Mouse (Mus musculus): ENCODE measurements at regions not wholly inside any gene's neighbourhood (a gene's known extent, or its start where the extent isn't known, plus 50 kb on each side); places are given as distances from the start of the nearest gene placed in this dataset.
A peak's percentile ranks its signal among the peaks of the same experiment; 100 is the strongest.

DNA sequence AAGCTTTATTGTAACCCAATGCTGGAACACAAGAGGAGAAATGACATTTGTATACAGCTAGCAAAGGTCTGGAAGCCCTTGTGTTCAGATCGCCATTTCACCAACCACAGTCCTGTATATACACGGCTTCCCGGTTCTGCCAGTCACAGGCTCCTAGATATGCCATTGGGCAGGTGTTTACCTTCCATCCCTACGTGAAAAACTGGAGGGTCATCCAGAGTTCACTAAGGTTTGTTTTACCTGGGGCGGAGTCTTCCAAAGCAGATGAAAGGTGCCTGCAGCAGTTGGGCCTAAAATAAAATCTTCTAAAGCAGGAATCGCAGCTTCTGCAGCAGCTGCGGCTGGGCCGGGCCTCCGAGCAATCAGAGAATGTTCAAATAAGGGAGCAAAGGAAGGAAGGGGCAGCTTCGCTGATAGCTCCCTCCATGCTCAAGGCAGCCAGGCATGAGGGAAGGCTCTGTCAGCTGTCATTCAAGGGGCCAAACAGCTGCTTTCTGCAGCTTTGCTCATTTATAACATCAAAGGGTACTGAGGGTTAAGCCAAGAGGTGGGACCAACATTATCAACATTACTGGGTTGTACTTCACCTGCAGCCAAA, 81.7 kb upstream of the Hmga2 start:
- Histone ChIP-seq H3K4me3 (ENCODE audit: insufficient read depth, low read depth, low read length) (no peak overlapping the region), H3K27ac (ENCODE audit: insufficient read depth, low read depth, low read length) (no peak overlapping the region), H3K4me1 (ENCODE audit: control insufficient read depth, insufficient read depth, low read length) (peaks cover 3% of the 10 kb centered on the region)
- WGBS, result 88% methylated on average over 10 of the region's 10 CpGs
- TF ChIP-seq POLR2A (IDR thresholded peaks at IDR 0.05; ENCODE audit: insufficient read depth, low read depth, low read length) (no peak), CTCF (IDR thresholded peaks at IDR 0.05; ENCODE audit: insufficient read depth, low read depth, low read length) (no peak)

DNA sequence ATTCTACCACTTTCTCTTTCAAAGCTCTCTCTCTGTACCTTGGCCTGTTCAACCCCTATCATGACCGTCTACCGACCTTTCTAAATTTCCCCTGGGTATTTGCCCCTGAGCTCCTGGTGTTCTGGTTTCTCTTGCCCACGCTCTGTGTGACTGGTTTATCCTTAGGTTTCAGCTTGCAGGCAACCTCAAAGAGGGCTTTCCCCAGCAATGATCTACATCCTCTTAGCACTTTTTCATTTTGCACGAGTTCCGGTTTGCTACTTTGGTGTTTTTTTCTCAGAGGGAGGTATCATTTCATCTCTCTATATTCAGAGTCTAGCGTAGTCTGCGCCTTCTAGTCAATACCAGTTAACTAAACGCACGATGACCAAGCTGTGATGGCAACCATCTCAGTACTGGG, 79.8 kb upstream of the Hmga2 start:
- TF ChIP-seq CTCF (IDR thresholded peaks at IDR 0.05; ENCODE audit: insufficient read depth, low read depth, low read length) (no peak), POLR2A (IDR thresholded peaks at IDR 0.05; ENCODE audit: insufficient read depth, low read depth, low read length) (no peak)
- WGBS, result 94% methylated on average over 9 of the region's 9 CpGs
- Histone ChIP-seq H3K4me1 (ENCODE audit: control insufficient read depth, insufficient read depth, low read length) (peaks cover 10% of the 10 kb centered on the region), H3K27ac (ENCODE audit: insufficient read depth, low read depth, low read length) (no peak overlapping the region), H3K4me3 (ENCODE audit: insufficient read depth, low read depth, low read length) (no peak overlapping the region)

DNA sequence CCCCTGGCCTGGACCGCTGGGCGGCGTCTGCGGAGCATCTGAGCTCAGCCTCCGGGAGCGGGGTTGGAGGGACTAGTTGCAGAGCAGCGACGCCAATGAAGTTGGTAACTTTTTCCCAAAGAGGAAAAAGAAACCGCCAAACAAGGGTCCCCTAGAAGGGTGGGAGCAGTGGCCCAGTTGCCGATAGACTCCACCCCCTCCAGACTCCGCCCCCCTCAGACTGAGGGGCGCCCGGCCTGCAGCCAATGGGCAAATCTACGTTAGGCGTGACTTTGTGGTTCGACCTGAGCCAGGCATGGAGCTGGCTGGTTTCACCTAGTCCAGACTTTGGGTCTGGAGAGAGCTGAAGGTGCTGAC, 76.8 kb upstream of the Hmga2 start:
- no peak for TF ChIP-seq CTCF (IDR thresholded peaks at IDR 0.05; ENCODE audit: insufficient read depth, low read depth, low read length)
- no peak for TF ChIP-seq POLR2A (IDR thresholded peaks at IDR 0.05; ENCODE audit: insufficient read depth, low read depth, low read length)
- Histone ChIP-seq H3K4me1 (ENCODE audit: control insufficient read depth, insufficient read depth, low read length) (peaks cover 10% of the 10 kb centered on the region), H3K27ac (ENCODE audit: insufficient read depth, low read depth, low read length) (no peak overlapping the region), H3K4me3 (ENCODE audit: insufficient read depth, low read depth, low read length) (no peak overlapping the region)
- WGBS, result 5% methylated on average over 16 of the region's 16 CpGs

DNA sequence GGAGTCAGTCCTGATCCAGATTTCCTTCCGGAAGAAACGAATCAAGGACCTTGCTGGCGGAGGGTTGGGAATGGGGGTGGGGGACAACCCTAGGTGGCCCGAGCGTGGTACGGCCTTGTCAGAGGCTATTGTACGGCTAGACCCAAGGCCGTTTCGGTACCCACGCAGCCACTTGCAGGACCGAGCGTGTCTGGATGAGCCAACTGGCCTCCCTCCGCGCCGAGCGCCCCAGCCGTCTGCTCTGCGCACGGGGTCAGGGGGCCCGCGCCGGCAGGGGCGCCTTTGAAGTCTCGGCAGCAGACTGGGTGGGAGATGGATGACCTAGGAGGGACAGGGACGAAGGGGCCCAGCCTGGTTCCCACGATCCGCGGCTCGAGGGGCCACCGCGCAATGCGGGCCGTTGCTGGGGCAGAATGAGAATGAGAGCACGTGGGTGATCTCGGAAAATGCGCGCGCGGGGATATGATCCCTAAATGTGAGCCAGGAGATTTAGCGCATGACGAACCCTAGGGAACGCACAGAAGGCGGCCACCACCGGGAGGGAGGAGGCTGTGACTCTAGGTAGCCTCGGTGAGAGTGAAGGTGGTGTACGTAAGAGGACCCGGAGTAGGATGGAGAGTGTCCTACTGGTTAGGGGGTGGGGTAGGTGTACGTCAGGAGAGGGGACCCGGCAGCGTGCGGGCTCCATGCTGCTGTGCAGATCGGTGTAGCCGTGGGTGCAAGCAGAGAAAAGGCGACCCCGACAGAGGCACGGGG, 76.2 kb upstream of the Hmga2 start:
- H3K4me3 ChIP-seq (ENCODE audit: insufficient read depth, low read depth, low read length), result peak overlapping the region; percentile 13; the same call in 1 of the 2 replicates
- H3K4me1 ChIP-seq (ENCODE audit: control insufficient read depth, insufficient read depth, low read length), result peaks cover 10% of the 10 kb centered on the region
- H3K27ac ChIP-seq (ENCODE audit: insufficient read depth, low read depth, low read length), result no peak overlapping the region
- WGBS, result 1% methylated on average over 56 of the region's 56 CpGs
- no peak for TF ChIP-seq CTCF (IDR thresholded peaks at IDR 0.05; ENCODE audit: insufficient read depth, low read depth, low read length)
- no peak for TF ChIP-seq POLR2A (IDR thresholded peaks at IDR 0.05; ENCODE audit: insufficient read depth, low read depth, low read length)

DNA sequence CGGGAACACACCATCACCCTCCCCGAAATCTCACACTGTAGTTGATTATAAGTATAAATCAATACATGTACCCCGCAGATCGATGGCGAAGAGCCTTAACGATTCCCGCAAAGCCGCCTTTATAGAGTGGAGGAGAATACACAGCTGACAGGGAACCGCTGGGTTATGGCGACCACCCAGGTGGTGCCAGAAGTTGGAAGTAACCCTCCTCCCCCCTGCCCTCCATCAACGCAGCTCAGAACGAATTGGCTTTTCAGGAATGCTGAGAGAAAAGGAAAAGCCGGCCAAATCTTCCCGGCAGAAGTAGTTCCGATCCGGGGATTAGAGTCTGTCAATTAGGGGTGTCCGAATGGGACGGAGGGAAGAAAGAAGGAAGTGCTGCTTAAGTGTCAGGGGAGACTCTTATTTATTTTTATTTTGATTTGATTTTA, 75.6 kb upstream of the Hmga2 start:
- 4% methylated on average over 18 of the region's 18 CpGs for WGBS
- Histone ChIP-seq H3K4me3 (ENCODE audit: insufficient read depth, low read depth, low read length) (no peak overlapping the region), H3K27ac (ENCODE audit: insufficient read depth, low read depth, low read length) (no peak overlapping the region), H3K4me1 (ENCODE audit: control insufficient read depth, insufficient read depth, low read length) (peaks cover 10% of the 10 kb centered on the region)
- TF ChIP-seq CTCF (IDR thresholded peaks at IDR 0.05; ENCODE audit: insufficient read depth, low read depth, low read length) (no peak), POLR2A (IDR thresholded peaks at IDR 0.05; ENCODE audit: insufficient read depth, low read depth, low read length) (no peak)

DNA sequence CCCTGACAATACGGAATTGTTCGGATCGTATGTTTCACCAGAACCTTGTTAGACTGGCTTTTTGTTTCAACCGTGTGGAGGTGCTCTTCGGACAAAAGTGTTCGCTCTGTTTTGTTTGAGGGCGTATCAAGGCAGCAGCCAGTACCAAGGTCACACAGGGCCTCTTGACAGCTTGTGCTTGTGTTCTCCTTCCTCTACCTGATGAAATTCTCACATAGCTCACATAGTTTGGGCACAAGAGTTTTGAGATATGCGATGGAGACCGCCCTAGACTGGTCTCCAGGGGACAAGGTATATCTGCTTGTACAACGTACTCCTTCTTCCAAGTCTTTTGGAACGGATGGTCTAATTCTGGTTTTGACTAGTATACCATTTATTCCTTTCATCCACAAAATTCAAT, 70.9 kb upstream of the Hmga2 start:
- Histone ChIP-seq H3K4me3 (ENCODE audit: insufficient read depth, low read depth, low read length) (no peak overlapping the region), H3K27ac (ENCODE audit: insufficient read depth, low read depth, low read length) (no peak overlapping the region), H3K4me1 (ENCODE audit: control insufficient read depth, insufficient read depth, low read length) (no peaks in the 10 kb centered on the region)
- WGBS, result 93% methylated on average over 11 of the region's 11 CpGs
- TF ChIP-seq CTCF (IDR thresholded peaks at IDR 0.05; ENCODE audit: insufficient read depth, low read depth, low read length), result no peak
- no peak for TF ChIP-seq POLR2A (IDR thresholded peaks at IDR 0.05; ENCODE audit: insufficient read depth, low read depth, low read length)

DNA sequence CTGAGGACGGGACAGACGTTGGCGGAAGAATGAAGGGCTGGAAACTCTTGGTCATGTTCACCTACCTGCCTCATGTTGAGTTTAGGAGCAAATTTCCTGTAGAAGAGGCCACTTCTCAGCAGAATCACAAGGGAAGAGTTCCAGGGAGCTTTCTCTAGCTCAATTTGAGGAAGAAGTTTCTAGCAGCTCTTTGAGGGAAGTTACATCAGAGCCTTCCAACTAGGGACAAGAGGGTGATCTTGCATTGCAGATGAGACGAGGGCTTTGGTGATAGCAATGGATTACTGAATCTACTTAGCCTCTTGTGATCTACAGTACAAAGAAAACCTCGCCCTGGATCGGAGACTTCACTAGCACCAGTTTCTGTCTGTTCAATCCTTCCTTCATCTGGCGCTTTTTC, 65.3 kb upstream of the Hmga2 start:
- Histone ChIP-seq H3K4me3 (ENCODE audit: insufficient read depth, low read depth, low read length) (no peak overlapping the region), H3K27ac (ENCODE audit: insufficient read depth, low read depth, low read length) (no peak overlapping the region), H3K4me1 (ENCODE audit: control insufficient read depth, insufficient read depth, low read length) (no peaks in the 10 kb centered on the region)
- TF ChIP-seq CTCF (IDR thresholded peaks at IDR 0.05; ENCODE audit: insufficient read depth, low read depth, low read length) (no peak), POLR2A (IDR thresholded peaks at IDR 0.05; ENCODE audit: insufficient read depth, low read depth, low read length) (no peak)
- WGBS, result 95% methylated on average over 7 of the region's 7 CpGs

DNA sequence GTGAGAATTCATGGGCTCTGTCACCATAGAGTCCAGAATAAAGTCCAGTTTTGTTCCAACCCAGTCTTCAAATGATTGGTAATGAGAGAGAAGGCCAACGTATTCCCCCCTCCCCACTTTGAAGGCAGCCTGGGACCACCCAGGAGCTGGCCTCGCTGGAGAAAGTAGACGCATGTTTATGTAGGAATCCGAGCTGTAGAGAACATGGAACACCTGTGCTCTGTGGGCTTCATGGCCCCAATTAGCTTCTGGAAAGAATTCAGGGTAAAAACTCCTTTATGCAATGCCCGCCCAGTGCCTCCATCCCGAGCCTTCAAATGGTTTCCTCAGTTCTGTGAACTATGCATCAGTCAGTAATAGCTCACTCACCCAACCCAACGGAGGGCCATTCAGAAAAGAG, 62.3 kb upstream of the Hmga2 start:
- Histone ChIP-seq H3K4me1 (ENCODE audit: control insufficient read depth, insufficient read depth, low read length) (no peaks in the 10 kb centered on the region), H3K4me3 (ENCODE audit: insufficient read depth, low read depth, low read length) (no peak overlapping the region), H3K27ac (ENCODE audit: insufficient read depth, low read depth, low read length) (no peak overlapping the region)
- WGBS, result 78% methylated on average over 7 of the region's 7 CpGs
- TF ChIP-seq POLR2A (IDR thresholded peaks at IDR 0.05; ENCODE audit: insufficient read depth, low read depth, low read length) (no peak), CTCF (IDR thresholded peaks at IDR 0.05; ENCODE audit: insufficient read depth, low read depth, low read length) (no peak)

DNA sequence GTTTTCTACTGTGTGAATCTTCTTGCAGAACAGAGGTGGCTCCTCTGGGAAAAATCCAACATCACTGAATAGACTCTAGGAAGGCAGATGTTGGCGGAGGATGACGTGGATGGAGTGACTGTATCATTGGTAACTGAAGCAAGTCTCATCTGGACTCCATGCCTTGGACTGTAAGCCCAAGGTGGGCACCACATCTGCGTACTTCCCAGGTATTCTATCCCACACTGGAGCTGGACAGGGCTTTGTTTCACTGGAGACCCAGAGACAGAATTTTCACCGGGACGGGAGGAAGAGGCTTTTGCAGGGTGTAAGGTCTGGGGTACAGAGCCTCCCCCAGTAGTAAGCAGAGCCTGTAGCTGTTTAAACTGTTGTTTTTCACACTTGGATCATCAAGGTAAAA, 52.1 kb upstream of the Hmga2 start:
- Histone ChIP-seq H3K4me1 (ENCODE audit: control insufficient read depth, insufficient read depth, low read length) (no peaks in the 10 kb centered on the region), H3K27ac (ENCODE audit: insufficient read depth, low read depth, low read length) (no peak overlapping the region), H3K4me3 (ENCODE audit: insufficient read depth, low read depth, low read length) (no peak overlapping the region)
- TF ChIP-seq CTCF (IDR thresholded peaks at IDR 0.05; ENCODE audit: insufficient read depth, low read depth, low read length), result no peak
- TF ChIP-seq POLR2A (IDR thresholded peaks at IDR 0.05; ENCODE audit: insufficient read depth, low read depth, low read length), result no peak
- 93% methylated on average over 5 of the region's 5 CpGs for WGBS

Data from olfactory bulb, adult 2 months (tissue).